Mouse (Mus musculus) bone marrow, adult 2 months (tissue): Measurements from ENCODE around the gene Ift140. TPM values are rescaled to one million over a fixed set of nuclear protein-coding genes. Genes with fewer than 3 reads are reported as not detected.

Source experiments
- H3K27ac ChIP-seq: fragments of 200-500 bp; 2 replicates; pipeline ENCODE4 v1.5.1; 2012; ENCODE audit warnings: low read depth, mild to moderate bottlenecking, control low read depth, inconsistent platforms, low read length; ENCODE audit not compliant: control insufficient read depth, poor library complexity, insufficient read depth
- H3K4me1 ChIP-seq: fragments of 200-500 bp; 2 replicates; pipeline ENCODE4 v1.6.1; 2011; ENCODE audit warnings: low read length; ENCODE audit not compliant: control insufficient read depth, insufficient read depth
- H3K4me3 ChIP-seq: fragments of 200-500 bp; replicated peaks from 2 replicates; pipeline ENCODE3; 2011; ENCODE audit warnings: mild to moderate bottlenecking, low read depth, low read length, control low read depth; ENCODE audit not compliant: control insufficient read depth
- CTCF ChIP-seq: fragments of 200-500 bp; IDR thresholded peaks from 2 replicates; pipeline ENCODE4 v1.5.1; 2011; ENCODE audit warnings: low read length, control low read depth; ENCODE audit not compliant: control insufficient read depth, insufficient read depth
- POLR2A ChIP-seq: fragments of 200-500 bp; IDR thresholded peaks from 2 replicates; pipeline ENCODE4 v1.6.1; 2011; ENCODE audit warnings: low read depth, mild to moderate bottlenecking, control low read depth, low read length, borderline replicate concordance; ENCODE audit not compliant: control insufficient read depth
- WGBS: fragments of 180-500 bp; shearing (Covaris S2); methylation state at CpG from one replicate; pipeline ENCODE4 v1.1.7; 2018; 5-methylcytosine and 5-hydroxymethylcytosine counted together
- polyA plus RNA-seq: library from polyadenylated mRNA; stranded (reverse); fragments of >200 nt; gene quantifications from 2 replicates; pipeline ENCODE4 v1.2.4, GENCODE M21; 2011; ENCODE audit warnings: low replicate concordance; ENCODE audit not compliant: missing spikeins, insufficient read depth, insufficient read length

Ift140 gene
- polyA plus RNA-seq, 1 experiment: 65.1 TPM

DNA sequence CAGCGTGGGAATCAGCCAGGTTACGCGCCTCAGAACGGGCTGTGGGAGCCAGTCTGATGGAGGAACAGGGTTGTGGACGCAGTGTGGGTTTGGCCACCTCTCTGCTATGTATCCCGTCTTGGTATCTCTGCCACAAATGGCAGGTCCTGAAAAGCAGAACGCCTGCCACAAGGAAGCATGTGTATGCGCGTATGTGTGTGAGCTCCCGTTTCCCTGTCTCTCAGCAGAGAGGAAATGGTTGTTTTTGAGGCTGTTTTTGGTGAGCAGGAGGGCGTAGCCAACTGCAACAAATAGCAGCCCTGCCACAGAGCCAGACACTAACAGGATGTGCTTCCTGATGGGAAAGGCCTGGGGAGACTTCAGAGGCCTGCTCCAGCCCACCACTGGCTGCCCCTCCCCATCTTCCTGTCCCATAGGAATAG lies 65.1 kb downstream of the Ift140 start:
- H3K27ac ChIP-seq: no peak overlapping the region; the same call in 1 of the 2 replicates
- WGBS: 70% methylated on average over 11 of the region's 11 CpGs
- H3K4me3 ChIP-seq: peak overlapping the region; percentile 5

DNA sequence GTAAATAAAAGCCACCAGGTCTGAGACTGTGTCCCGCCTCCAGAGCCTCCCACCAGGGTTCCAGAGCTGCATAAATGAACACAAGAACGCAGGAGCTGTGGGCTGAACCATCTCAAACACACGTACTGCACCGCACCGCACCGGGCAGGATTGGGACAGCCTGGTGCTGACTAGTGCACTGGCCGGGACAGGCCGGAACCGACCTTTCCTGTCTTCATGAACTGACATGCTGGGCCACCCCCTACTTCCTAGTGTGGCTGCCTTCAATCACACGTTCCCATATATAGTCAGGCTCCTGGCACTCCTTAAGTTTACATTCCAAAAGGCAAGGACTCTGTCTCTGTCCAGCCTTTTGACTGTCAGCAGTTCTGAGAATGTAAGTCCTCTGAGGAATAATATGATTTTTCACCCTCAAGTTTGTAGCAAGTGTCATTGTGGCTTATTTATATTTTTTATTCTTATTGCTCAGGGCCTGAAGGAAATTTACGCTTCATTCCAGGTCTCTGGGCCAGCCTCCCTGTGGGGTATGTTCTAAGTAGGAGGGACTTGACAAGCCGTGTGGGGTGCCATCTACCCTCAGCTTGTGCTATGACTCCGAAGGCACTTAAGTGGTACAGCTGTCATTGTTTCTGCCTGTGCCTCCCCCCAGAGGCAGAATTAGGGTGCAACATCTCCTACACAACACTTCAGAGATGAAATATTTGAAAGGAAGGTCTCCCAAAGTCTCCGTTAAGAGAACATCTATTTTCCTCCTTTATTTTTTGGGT lies 66.4 kb downstream of the Ift140 start:
- H3K27ac ChIP-seq: no peak overlapping the region
- WGBS: 73% methylated on average over 14 of the region's 14 CpGs
- TF ChIP-seq CTCF (0 out of 2 replicates have a peak, but pooled peaks have one; percentile 11), POLR2A (no peak)
- no peak overlapping the region for H3K4me3 ChIP-seq
- no peaks in the 10 kb centered on the region; the same call in 1 of the 2 replicates for H3K4me1 ChIP-seq

More for the DNA sequence above, 65.1 kb downstream of the Ift140 start:
- no peaks in the 10 kb centered on the region; the same call in 1 of the 2 replicates for H3K4me1 ChIP-seq
- TF ChIP-seq CTCF (no peak), POLR2A (no peak)

DNA sequence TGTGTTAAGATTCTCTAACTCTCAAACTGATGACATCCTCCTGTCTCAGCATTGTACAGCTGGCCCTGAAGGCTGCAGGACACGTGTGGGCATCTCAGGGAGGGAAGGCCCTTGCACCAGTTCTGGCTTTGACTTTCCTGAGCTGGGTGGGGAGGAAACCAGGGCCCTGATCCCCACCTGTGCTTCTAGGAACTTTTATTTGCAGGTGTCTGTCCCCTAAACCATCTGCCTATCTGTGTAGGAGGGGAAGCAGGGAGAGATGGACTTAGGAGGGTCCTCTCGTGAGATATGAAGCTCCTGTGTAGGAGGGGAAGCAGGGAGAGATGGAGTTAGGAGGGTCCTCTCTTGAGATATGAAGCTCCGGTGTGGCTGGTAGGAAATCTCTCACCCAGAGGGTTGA lies 67.0 kb downstream of the Ift140 start:
- WGBS: 78% methylated on average over 3 of the region's 3 CpGs
- Histone ChIP-seq H3K4me3 (no peak overlapping the region), H3K27ac (no peak overlapping the region), H3K4me1 (peaks cover 3% of the 10 kb centered on the region; the same call in 1 of the 2 replicates)
- TF ChIP-seq CTCF: no peak

GRCm38 (mm10) chr17:25083444-25083931 lies 67.6 kb downstream of the Ift140 start, which contains the start of gene Tmem204:
Gene Tmem204 (minus strand): TSS chr17:25083591.
- peaks cover 3% of the 10 kb centered on the region for H3K4me1 ChIP-seq
- TF ChIP-seq POLR2A (no peak), CTCF (peak; percentile 22; the same call in 1 of the 2 replicates)
- 78% methylated on average over 7 of the region's 7 CpGs for WGBS
- H3K4me3 ChIP-seq: no peak within 1 kb of the TSS
- no peak within 1 kb of the TSS for H3K27ac ChIP-seq

GRCm38 (mm10) chr17:25084835-25085385 lies 69.0 kb downstream of the Ift140 start:
- TF ChIP-seq CTCF (no peak), POLR2A (no peak)
- peaks cover 3% of the 10 kb centered on the region for H3K4me1 ChIP-seq
- 84% methylated on average over 13 of the region's 13 CpGs for WGBS
- H3K4me3 ChIP-seq: no peak overlapping the region
- H3K27ac ChIP-seq: no peak overlapping the region

GRCm38 (mm10) chr17:25086724-25087123 lies 70.8 kb downstream of the Ift140 start:
- H3K27ac ChIP-seq: peak overlapping the region; percentile 21; the same call in 1 of the 2 replicates
- WGBS: 69% methylated on average over 7 of the region's 7 CpGs
- H3K4me3 ChIP-seq: no peak overlapping the region
- TF ChIP-seq CTCF (no peak), POLR2A (no peak)
- H3K4me1 ChIP-seq: peaks cover 3% of the 10 kb centered on the region

DNA sequence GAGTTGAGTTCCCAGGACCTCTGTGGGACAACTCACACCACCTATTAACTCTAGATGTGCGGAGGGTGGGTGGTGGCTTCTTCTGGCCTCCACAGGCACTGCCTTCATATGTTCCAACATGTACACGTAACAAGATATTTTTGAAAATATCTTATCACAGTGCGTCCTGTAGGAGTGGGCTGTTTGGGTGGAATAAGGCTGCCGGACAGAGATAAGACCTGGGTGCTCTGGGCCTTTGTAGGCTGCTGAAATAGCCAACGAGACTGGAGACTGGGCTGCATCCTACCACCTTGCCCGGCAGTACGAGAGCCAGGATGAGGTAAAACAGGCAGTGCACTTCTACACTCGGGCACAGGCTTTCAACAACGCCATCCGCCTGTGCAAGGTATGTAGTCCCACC lies 73.3 kb downstream of the Ift140 start:
- 64% methylated on average over 10 of the region's 10 CpGs for WGBS
- peak overlapping the region; percentile 82 for H3K4me3 ChIP-seq
- TF ChIP-seq CTCF: no peak
- TF ChIP-seq POLR2A: peak; percentile 56
- peaks cover 3% of the 10 kb centered on the region for H3K4me1 ChIP-seq
- peak overlapping the region; percentile 90 for H3K27ac ChIP-seq

- Histone ChIP-seq H3K27ac (peak overlapping the region; percentile 34), H3K4me3 (peak overlapping the region; percentile 60), H3K4me1 (peaks cover 3% of the 10 kb centered on the region)
- WGBS: 85% methylated on average over 10 of the region's 10 CpGs
- TF ChIP-seq CTCF: no peak
- TF ChIP-seq POLR2A: no peak
Observed at GRCm38 (mm10) chr17:25090450-25090849, 74.6 kb downstream of the Ift140 start.
